Mouse (Mus musculus) forebrain, postnatal 0 days (tissue): ENCODE results near the gene Map9. TPM values are rescaled to one million over a fixed set of nuclear protein-coding genes. Genes with fewer than 3 reads are reported as not detected.

Source experiments
- ATAC-seq: fragments of 200-750 bp; cut with Nextera tagmentation; 2 replicates; pipeline ENCODE4 v1.8.0; 2017; ENCODE audit warnings: mild to moderate bottlenecking, moderate library complexity
- DNase-seq: peaks from one replicate; pipeline ENCODE4 v3.0.0-alpha.2; 2015
- H3K27ac ChIP-seq: fragments of 300-500 bp; sonication (generic); 2 replicates; pipeline ENCODE4 v1.5.1; 2014; ENCODE audit warnings: low read depth, mild to moderate bottlenecking, antibody characterized with exemption, low read length, moderate library complexity, mixed read lengths
- H3K27me3 ChIP-seq: fragments of 300-500 bp; sonication (generic); 2 replicates; pipeline ENCODE4 v1.6.1; 2014; ENCODE audit warnings: mild to moderate bottlenecking, low read length, mixed read lengths; ENCODE audit not compliant: insufficient read depth
- H3K36me3 ChIP-seq: fragments of 300-500 bp; sonication (generic); 2 replicates; pipeline ENCODE4 v1.6.1; 2014; ENCODE audit warnings: mild to moderate bottlenecking, moderate library complexity; ENCODE audit not compliant: insufficient read depth
- H3K4me1 ChIP-seq: fragments of 300-500 bp; sonication (generic); 2 replicates; pipeline ENCODE4 v1.6.1; 2014; ENCODE audit warnings: antibody characterized with exemption; ENCODE audit not compliant: insufficient read depth
- H3K4me2 ChIP-seq: fragments of 300-500 bp; sonication (generic); 2 replicates; pipeline ENCODE4 v1.6.1; 2014; ENCODE audit warnings: low read depth, mild to moderate bottlenecking, moderate library complexity
- H3K4me3 ChIP-seq: fragments of 300-500 bp; sonication (generic); 2 replicates; pipeline ENCODE4 v1.5.1; 2014; ENCODE audit warnings: low read depth, low read length, mixed read lengths
- H3K9ac ChIP-seq: fragments of 300-500 bp; sonication (generic); 2 replicates; pipeline ENCODE4 v1.6.1; 2014; ENCODE audit warnings: mild to moderate bottlenecking
- H3K9me3 ChIP-seq: fragments of 300-500 bp; sonication (generic); 2 replicates; pipeline ENCODE4 v1.6.1; 2016; ENCODE audit warnings: low read length
- CTCF ChIP-seq: sonication (generic); IDR thresholded peaks from 2 replicates; pipeline ENCODE4 v1.5.1; 2016; ENCODE audit warnings: antibody characterized with exemption, control low read depth, low read depth
- WGBS: fragments of 180-500 bp; shearing (Covaris S2); extraction: QIAGEN DNeasy Blood & Tissue Kit; methylation state at CpG from one replicate; pipeline ENCODE4 v1.1.7; 2014; 5-methylcytosine and 5-hydroxymethylcytosine counted together
- polyA plus RNA-seq: library from polyadenylated mRNA; unstranded; fragments of >200 nt; fragmentation: Nextera tagmentation; extraction: Ambion mirVana; gene quantifications from 2 replicates; pipeline ENCODE4 v1.2.1, GENCODE M21; 2015
- total RNA-seq: library from RNA; depleted of rRNA; stranded (reverse); fragments of >200 nt; gene quantifications from 2 replicates; pipeline ENCODE4 v1.2.3, GENCODE M21; 2014

The Map9 gene
- total and polyA plus RNA-seq, 2 experiments from 2014 or later, result 104 to 166 TPM

GRCm38 (mm10) chr3:82369063-82369860 is 11.4 kb downstream of the Map9 start:
- Histone ChIP-seq H3K9me3 (no peaks in the 10 kb centered on the region), H3K27me3 (no peaks in the 10 kb centered on the region), H3K4me3 (no peak overlapping the region), H3K9ac (no peak overlapping the region), H3K4me1 (no peaks in the 10 kb centered on the region), H3K27ac (no peak overlapping the region), H3K4me2 (no peak overlapping the region), H3K36me3 (peaks cover 32% of the 10 kb centered on the region)
- 80% methylated on average over 21 of the region's 21 CpGs for WGBS
- ATAC-seq, result no peak
- DNase-seq, result no peak
- TF ChIP-seq CTCF, result no peak

GRCm38 (mm10) chr3:82370439-82371011 is 12.7 kb downstream of the Map9 start:
- 85% methylated on average over 10 of the region's 10 CpGs for WGBS
- Histone ChIP-seq H3K36me3 (peaks cover 39% of the 10 kb centered on the region), H3K4me1 (no peaks in the 10 kb centered on the region), H3K9ac (no peak overlapping the region), H3K4me3 (no peak overlapping the region), H3K27ac (no peak overlapping the region), H3K9me3 (no peaks in the 10 kb centered on the region), H3K27me3 (no peaks in the 10 kb centered on the region), H3K4me2 (no peak overlapping the region)
- TF ChIP-seq CTCF, result no peak
- DNase-seq (no peak), ATAC-seq (no peak)

- no peak overlapping the region for H3K27ac ChIP-seq
- no peaks in the 10 kb centered on the region for H3K4me1 ChIP-seq
- H3K27me3 ChIP-seq, result no peaks in the 10 kb centered on the region
- peaks cover 75% of the 10 kb centered on the region for H3K36me3 ChIP-seq
- TF ChIP-seq CTCF, result no peak
- H3K9me3 ChIP-seq, result no peaks in the 10 kb centered on the region
- no peak overlapping the region for H3K9ac ChIP-seq
- WGBS, result 91% methylated on average over 14 of the region's 14 CpGs
- H3K4me3 ChIP-seq, result no peak overlapping the region
- H3K4me2 ChIP-seq, result no peak overlapping the region
- DNase-seq (no peak), ATAC-seq (no peak)
These were observed 19.1 kb downstream of the Map9 start for GRCm38 (mm10) chr3:82376965-82377364.

DNA sequence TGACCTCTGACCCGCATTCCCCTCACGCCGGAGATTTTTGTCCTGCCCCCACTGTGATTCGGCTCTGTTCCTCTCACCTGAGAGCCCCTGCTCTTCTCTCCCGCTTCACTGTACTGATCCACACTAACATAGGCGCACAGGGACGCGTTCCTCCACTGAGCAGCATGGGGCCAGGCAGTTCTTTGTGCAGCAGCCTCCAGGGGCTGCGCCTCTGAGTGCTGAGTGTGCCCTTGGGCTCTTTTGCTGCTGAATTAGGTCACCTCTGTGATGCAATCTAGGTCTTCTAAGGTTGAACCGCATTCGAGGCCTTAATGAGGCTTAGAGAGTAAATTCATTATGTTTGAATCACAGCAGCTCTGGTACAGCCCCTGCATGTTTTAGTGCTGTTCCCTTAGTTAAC is 24.5 kb downstream of the Map9 start:
- TF ChIP-seq CTCF, result no peak
- ATAC-seq, result peak; percentile 32; the same call in 1 of the 2 replicates
- Histone ChIP-seq H3K27ac (no peak overlapping the region), H3K9ac (no peak overlapping the region), H3K4me3 (no peak overlapping the region), H3K27me3 (no peaks in the 10 kb centered on the region), H3K4me1 (no peaks in the 10 kb centered on the region), H3K36me3 (peaks cover 71% of the 10 kb centered on the region), H3K9me3 (no peaks in the 10 kb centered on the region), H3K4me2 (no peak overlapping the region)
- no peak for DNase-seq
- 45% methylated on average over 11 of the region's 11 CpGs for WGBS

GRCm38 (mm10) chr3:82385091-82385490 is 27.2 kb downstream of the Map9 start:
- 90% methylated on average over 8 of the region's 8 CpGs for WGBS
- DNase-seq, result no peak
- ATAC-seq, result no peak
- no peak for TF ChIP-seq CTCF
- Histone ChIP-seq H3K9ac (no peak overlapping the region), H3K36me3 (peaks cover 65% of the 10 kb centered on the region), H3K4me1 (no peaks in the 10 kb centered on the region), H3K4me3 (no peak overlapping the region), H3K9me3 (no peaks in the 10 kb centered on the region), H3K27ac (no peak overlapping the region), H3K4me2 (no peak overlapping the region), H3K27me3 (no peaks in the 10 kb centered on the region)

- Histone ChIP-seq H3K4me3 (no peak overlapping the region), H3K36me3 (no peaks in the 10 kb centered on the region), H3K27me3 (no peaks in the 10 kb centered on the region), H3K9ac (no peak overlapping the region), H3K9me3 (no peaks in the 10 kb centered on the region), H3K27ac (peak overlapping the region; percentile 40; the same call in 1 of the 2 replicates), H3K4me2 (no peak overlapping the region), H3K4me1 (peaks cover 11% of the 10 kb centered on the region; the same call in 1 of the 2 replicates)
- 68% methylated on average over 6 of the region's 6 CpGs for WGBS
- ATAC-seq, result peak; percentile 14; the same call in 1 of the 2 replicates
- peak; percentile 18 for DNase-seq
- no peak for TF ChIP-seq CTCF
These were observed 48.0 kb downstream of the Map9 start for GRCm38 (mm10) chr3:82405830-82406229.

DNA sequence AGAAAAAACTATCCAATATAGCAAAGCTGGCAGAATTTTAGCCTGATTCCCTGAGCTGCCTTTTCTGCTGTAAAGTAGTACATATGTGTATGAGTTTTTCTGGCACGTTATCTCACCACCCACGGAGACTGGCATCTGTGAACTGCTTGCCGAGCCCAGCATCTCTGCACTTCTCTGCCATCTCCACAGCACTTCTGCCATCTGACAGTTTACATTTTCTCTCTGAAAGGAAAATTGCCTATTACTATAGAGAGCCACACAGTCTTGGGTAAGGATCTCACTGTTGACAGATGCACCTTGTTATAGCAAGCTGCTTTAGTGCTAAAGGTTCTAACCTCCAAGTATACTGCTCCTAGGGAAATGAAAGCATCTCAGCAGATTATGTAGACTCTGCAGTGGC is 48.5 kb downstream of the Map9 start:
- 37% methylated on average over 3 of the region's 3 CpGs for WGBS
- Histone ChIP-seq H3K9me3 (no peaks in the 10 kb centered on the region), H3K27ac (peak overlapping the region; percentile 73; the same call in 1 of the 2 replicates)

More for the DNA sequence above, 48.5 kb downstream of the Map9 start:
- ATAC-seq (peak; percentile 95), DNase-seq (peak; percentile 90)
- no peaks in the 10 kb centered on the region for H3K27me3 ChIP-seq
- no peak for TF ChIP-seq CTCF
- no peak overlapping the region for H3K9ac ChIP-seq
- H3K4me1 ChIP-seq, result peaks cover 11% of the 10 kb centered on the region; the same call in 1 of the 2 replicates
- no peaks in the 10 kb centered on the region for H3K36me3 ChIP-seq
- no peak overlapping the region for H3K4me3 ChIP-seq
- no peak overlapping the region for H3K4me2 ChIP-seq
